Mouse (Mus musculus): ENCODE measurements around the gene Drosha. TPM values are rescaled to one million over a fixed set of nuclear protein-coding genes. Genes with fewer than 3 reads are reported as not detected.
A peak's percentile ranks its signal among the peaks of the same experiment; 100 is the strongest.

The Drosha gene
- polyA plus RNA-seq, 1 experiment from 2014 or later: 53.6 TPM

DNA sequence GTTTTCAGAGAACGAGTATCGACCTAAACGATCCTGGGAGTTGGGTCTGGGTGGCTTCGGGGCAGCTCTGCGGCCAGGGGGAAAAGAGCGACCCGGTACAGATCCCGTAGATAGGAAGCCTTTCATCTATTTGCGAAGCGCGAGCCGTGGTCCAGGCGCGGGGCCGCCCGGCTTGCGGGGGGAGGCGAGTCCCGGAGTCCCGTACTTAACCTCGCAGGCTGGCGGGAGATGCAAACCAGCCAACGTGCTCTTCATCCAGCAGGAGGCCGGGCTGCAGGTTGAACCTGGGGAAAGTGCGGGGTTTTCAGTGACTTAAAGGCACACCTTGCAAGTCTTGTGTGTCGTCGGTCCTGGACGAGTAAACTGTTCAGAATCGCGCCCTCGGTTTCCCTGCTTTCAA is 350 bp downstream of the Drosha start:
- H3K9me3 ChIP-seq (ENCODE audit: control insufficient read depth, low read length): no peaks in the 10 kb centered on the region
- peaks cover 49% of the 10 kb centered on the region for H3K36me3 ChIP-seq (replicated peaks; ENCODE audit: control insufficient read depth, insufficient read depth)
- ATAC-seq (ENCODE audit: low FRiP score): no peak; the same call in 1 of the 2 replicates
- peak overlapping the region; percentile 82 for H3K27ac ChIP-seq
- peak overlapping the region; percentile 84 for H3K4me3 ChIP-seq (replicated peaks; ENCODE audit: low read length)
- H3K4me1 ChIP-seq (replicated peaks; ENCODE audit: control insufficient read depth, insufficient read depth, low read length): peaks cover 23% of the 10 kb centered on the region
- H3K4me2 ChIP-seq (replicated peaks): peak overlapping the region; percentile 81
- no peaks in the 10 kb centered on the region for H3K27me3 ChIP-seq (ENCODE audit: control insufficient read depth, insufficient read depth, low read length)
- under 1% methylated on average over 31 of the region's 31 CpGs for WGBS
- peak overlapping the region; percentile 88 for H3K9ac ChIP-seq
- peak; percentile 52 for DNase-seq (ENCODE audit: low spot score)

DNA sequence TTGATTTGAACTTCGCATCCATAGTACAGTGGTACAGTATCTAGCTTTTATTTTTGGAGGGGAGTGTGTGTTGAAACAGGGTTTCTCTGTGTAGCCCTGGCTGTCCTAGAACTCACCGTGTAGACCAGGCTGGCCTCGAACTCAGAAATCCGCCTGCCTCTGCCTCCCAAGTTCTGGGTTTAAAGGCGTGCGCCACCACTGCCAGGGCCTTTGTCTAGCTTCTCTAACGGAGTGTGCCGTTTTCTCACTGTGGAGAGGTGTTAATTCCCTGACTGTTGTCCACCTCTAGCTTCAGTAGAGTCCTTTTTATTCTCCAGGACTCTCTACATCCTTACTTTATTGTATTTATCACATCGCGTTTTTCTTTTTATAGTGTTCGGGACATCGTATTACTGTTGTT is 793 bp downstream of the Drosha start:
- peak overlapping the region; percentile 84 for H3K4me3 ChIP-seq (replicated peaks; ENCODE audit: low read length)
- 57% methylated on average over 12 of the region's 12 CpGs for WGBS
- no peaks in the 10 kb centered on the region for H3K27me3 ChIP-seq (ENCODE audit: control insufficient read depth, insufficient read depth, low read length)
- peak overlapping the region; percentile 81 for H3K4me2 ChIP-seq (replicated peaks)
- no peak for ATAC-seq (ENCODE audit: low FRiP score)
- no peak for DNase-seq (ENCODE audit: low spot score)
- peaks cover 49% of the 10 kb centered on the region for H3K36me3 ChIP-seq (replicated peaks; ENCODE audit: control insufficient read depth, insufficient read depth)
- peak overlapping the region; percentile 88 for H3K9ac ChIP-seq
- H3K4me1 ChIP-seq (replicated peaks; ENCODE audit: control insufficient read depth, insufficient read depth, low read length): peaks cover 23% of the 10 kb centered on the region
- H3K27ac ChIP-seq: peak overlapping the region; percentile 82
- H3K9me3 ChIP-seq (ENCODE audit: control insufficient read depth, low read length): no peaks in the 10 kb centered on the region

DNA sequence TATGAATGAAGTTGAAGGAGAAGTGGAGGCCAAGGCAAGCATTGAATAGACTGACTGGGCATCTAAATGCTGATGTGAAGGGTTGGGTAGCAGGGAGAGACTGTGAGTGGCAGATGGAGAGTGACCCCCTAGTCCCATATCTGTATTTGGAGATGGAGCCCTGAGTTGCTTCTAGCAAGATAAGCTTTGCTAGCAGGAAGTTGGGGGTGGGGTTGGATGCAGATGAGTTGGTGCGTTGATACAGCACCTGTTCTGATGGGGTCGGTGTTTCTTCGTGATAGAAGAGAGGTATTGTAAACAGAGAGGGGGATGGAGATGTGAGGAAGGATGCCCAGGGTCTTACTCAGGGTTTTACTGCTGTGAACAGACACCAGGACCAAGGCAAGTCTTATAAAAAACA is 5.3 kb downstream of the Drosha start:
- Histone ChIP-seq H3K9me3 (ENCODE audit: control insufficient read depth, low read length) (no peaks in the 10 kb centered on the region), H3K4me2 (replicated peaks) (no peak overlapping the region), H3K4me3 (replicated peaks; ENCODE audit: low read length) (no peak overlapping the region), H3K27ac (no peak overlapping the region), H3K36me3 (replicated peaks; ENCODE audit: control insufficient read depth, insufficient read depth) (peaks cover 60% of the 10 kb centered on the region), H3K9ac (no peak overlapping the region), H3K4me1 (replicated peaks; ENCODE audit: control insufficient read depth, insufficient read depth, low read length) (peaks cover 16% of the 10 kb centered on the region), H3K27me3 (ENCODE audit: control insufficient read depth, insufficient read depth, low read length) (no peaks in the 10 kb centered on the region)
- no peak for DNase-seq (ENCODE audit: low spot score)
- no peak for ATAC-seq (ENCODE audit: low FRiP score)
- 97% methylated on average over 3 of the region's 3 CpGs for WGBS

DNA sequence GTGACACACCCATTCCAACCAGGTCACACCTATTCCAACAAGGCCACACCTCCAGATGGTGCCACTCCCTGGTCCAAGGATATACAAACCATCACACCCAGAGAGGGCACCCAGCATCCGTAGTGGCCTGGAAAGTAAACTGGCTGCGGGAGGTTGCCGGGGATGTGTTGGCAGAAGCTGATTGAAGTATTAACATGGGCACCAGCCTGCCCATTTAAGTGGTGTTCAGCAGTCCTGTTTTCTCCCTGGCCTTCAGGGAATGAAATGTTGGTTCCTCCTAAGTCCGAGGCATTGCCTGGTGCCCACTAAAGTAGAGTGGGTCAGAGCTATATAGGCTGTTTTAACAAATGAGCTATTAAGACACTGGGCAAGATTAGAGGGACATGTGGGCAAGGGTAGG is 8.0 kb downstream of the Drosha start:
- Histone ChIP-seq H3K4me1 (replicated peaks; ENCODE audit: control insufficient read depth, insufficient read depth, low read length) (no peaks in the 10 kb centered on the region), H3K27ac (no peak overlapping the region), H3K9ac (no peak overlapping the region), H3K4me3 (replicated peaks; ENCODE audit: low read length) (no peak overlapping the region), H3K27me3 (ENCODE audit: control insufficient read depth, insufficient read depth, low read length) (no peaks in the 10 kb centered on the region), H3K36me3 (replicated peaks; ENCODE audit: control insufficient read depth, insufficient read depth) (peaks cover 78% of the 10 kb centered on the region), H3K4me2 (replicated peaks) (no peak overlapping the region), H3K9me3 (ENCODE audit: control insufficient read depth, low read length) (no peaks in the 10 kb centered on the region)
- ATAC-seq (ENCODE audit: low FRiP score) (no peak), DNase-seq (ENCODE audit: low spot score) (no peak)
- 96% methylated on average over 4 of the region's 4 CpGs for WGBS

DNA sequence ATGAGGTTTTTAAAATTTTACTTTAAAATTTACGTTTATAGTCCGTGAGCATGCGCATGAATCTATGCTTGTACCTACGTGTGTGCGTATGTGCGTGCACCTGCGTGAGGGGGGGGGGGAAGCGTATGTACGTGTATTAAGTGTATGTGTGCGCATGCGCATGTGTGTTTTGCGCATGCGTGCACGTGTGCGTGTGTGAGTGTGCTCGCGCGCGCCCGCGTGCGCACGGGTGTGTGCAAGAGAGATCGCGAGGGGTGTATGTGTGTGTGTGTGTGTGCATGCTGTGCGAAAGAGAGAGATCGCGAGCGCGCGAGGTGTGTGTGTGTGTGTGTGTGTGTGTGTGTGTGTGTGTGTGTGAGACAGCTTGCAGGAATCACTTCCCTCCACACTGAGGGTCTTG is 8.8 kb downstream of the Drosha start:
- Histone ChIP-seq H3K9me3 (ENCODE audit: control insufficient read depth, low read length) (no peaks in the 10 kb centered on the region), H3K9ac (no peak overlapping the region), H3K36me3 (replicated peaks; ENCODE audit: control insufficient read depth, insufficient read depth) (peaks cover 78% of the 10 kb centered on the region), H3K27me3 (ENCODE audit: control insufficient read depth, insufficient read depth, low read length) (no peaks in the 10 kb centered on the region), H3K4me3 (replicated peaks; ENCODE audit: low read length) (no peak overlapping the region), H3K4me1 (replicated peaks; ENCODE audit: control insufficient read depth, insufficient read depth, low read length) (no peaks in the 10 kb centered on the region), H3K4me2 (replicated peaks) (no peak overlapping the region), H3K27ac (no peak overlapping the region)
- 98% methylated on average over 31 of the region's 31 CpGs for WGBS
- ATAC-seq (ENCODE audit: low FRiP score): no peak
- DNase-seq (ENCODE audit: low spot score): no peak

DNA sequence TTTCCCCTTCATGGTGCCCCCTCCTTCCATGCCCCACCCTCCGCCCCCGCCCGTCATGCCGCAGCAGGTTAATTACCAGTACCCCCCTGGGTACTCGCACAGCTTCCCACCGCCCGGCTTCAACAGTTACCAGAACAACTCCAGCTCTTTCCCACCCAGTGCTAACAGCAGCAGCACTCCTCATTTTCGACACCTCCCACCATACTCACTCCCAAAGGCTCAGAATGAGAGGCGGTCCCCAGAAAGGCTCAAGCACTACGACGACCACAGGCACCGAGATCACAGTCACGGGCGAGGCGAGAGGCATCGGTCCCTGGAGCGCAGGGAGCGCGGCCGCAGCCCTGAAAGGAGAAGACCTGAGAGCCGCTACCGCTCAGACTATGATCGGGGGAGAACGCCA is 9.6 kb downstream of the Drosha start:
- ATAC-seq (ENCODE audit: low FRiP score) (no peak), DNase-seq (ENCODE audit: low spot score) (no peak)
- Histone ChIP-seq H3K9me3 (ENCODE audit: control insufficient read depth, low read length) (no peaks in the 10 kb centered on the region), H3K4me1 (replicated peaks; ENCODE audit: control insufficient read depth, insufficient read depth, low read length) (no peaks in the 10 kb centered on the region), H3K27ac (no peak overlapping the region), H3K9ac (no peak overlapping the region), H3K4me2 (replicated peaks) (no peak overlapping the region), H3K4me3 (replicated peaks; ENCODE audit: low read length) (no peak overlapping the region), H3K27me3 (ENCODE audit: control insufficient read depth, insufficient read depth, low read length) (no peaks in the 10 kb centered on the region), H3K36me3 (replicated peaks; ENCODE audit: control insufficient read depth, insufficient read depth) (peaks cover 76% of the 10 kb centered on the region)
- WGBS: 97% methylated on average over 24 of the region's 24 CpGs

DNA sequence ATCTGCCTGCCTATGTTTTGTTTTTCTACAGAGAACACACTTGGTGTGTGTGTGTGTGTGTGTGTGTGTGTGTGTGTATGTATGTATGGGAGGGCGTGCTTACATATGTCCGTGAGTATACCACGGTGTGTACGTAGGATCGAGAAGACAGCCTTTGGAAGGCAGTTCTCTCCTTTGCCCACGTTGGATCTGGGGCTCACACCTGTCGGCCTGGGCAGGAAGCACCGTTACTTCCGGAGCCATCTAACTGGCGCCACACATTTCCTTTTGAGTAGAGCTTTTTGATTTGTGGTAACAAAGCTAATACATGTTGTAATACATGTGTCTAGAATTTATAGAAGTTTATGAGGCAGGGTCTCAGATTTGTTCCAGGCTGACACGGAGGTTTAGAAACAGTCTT is 16.1 kb downstream of the Drosha start:
- no peak overlapping the region for H3K9ac ChIP-seq
- DNase-seq (ENCODE audit: low spot score) (no peak), ATAC-seq (ENCODE audit: low FRiP score) (no peak)
- H3K9me3 ChIP-seq (ENCODE audit: control insufficient read depth, low read length): no peaks in the 10 kb centered on the region
- peaks cover 97% of the 10 kb centered on the region for H3K36me3 ChIP-seq (replicated peaks; ENCODE audit: control insufficient read depth, insufficient read depth)
- H3K27ac ChIP-seq: no peak overlapping the region
- H3K27me3 ChIP-seq (ENCODE audit: control insufficient read depth, insufficient read depth, low read length): no peaks in the 10 kb centered on the region
- WGBS: 95% methylated on average over 11 of the region's 11 CpGs
- H3K4me3 ChIP-seq (replicated peaks; ENCODE audit: low read length): no peak overlapping the region
- H3K4me2 ChIP-seq (replicated peaks): no peak overlapping the region
- no peaks in the 10 kb centered on the region for H3K4me1 ChIP-seq (replicated peaks; ENCODE audit: control insufficient read depth, insufficient read depth, low read length)

DNA sequence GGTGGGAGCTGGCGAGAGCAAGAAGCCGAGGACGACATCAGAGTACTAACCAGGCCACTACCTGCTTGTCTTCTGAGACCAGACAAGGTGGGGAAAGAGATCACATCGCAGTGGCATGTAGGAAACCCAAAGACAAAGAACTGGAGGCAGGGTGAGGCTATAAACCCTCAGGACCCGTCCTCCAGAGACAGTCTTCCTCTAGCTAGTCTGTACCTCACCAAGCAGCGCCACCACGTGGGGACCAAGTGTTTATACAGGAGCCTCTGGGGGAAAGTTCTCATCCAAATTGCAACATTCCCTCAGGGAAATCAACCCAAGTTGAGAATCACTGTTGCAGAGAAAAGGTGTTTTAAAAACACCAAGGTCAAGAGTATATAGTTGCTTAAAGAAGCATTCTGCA is 18.2 kb downstream of the Drosha start:
- no peak for ATAC-seq (ENCODE audit: low FRiP score)
- DNase-seq (ENCODE audit: low spot score): no peak
- WGBS: 79% methylated on average over 7 of the region's 7 CpGs

DNA sequence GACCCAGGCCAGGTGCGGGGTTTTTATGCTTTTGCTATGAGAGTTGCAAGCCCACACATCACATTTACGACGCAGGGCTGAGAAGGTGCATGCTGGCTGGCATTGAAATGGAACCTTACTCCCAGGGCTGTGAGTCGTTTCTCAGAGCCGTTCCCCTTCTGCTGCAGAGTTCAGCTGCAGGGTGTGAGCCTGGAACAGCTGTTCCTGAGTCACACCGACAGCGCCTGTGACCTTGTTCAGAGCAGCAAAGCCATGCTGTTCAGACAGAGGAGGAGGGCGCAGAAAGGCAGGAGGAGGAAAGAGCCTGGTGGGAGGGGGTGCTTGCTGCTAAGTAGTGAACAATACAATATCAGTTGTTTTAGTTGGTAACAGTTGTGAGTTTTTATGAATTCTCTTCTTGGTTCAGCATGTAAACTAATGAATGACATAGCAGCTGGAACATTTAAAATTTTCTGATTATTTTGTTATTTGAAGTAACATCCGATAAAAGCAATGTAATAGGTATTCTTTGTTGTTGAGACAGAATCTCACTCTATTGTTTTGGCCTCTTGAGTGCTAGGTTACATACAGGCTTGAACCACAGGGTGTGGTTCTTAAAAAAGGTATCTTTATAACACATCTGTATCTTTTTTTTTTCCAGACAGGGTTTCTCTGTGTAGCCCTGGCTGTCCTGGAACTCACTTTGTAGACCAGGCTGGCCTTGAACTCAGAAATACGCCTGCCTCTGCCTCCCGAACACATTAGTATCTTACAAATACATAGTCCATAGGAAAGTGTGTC is 23.8 kb downstream of the Drosha start:
- no peaks in the 10 kb centered on the region for H3K27me3 ChIP-seq (ENCODE audit: control insufficient read depth, insufficient read depth, low read length)
- DNase-seq (ENCODE audit: low spot score) (no peak), ATAC-seq (ENCODE audit: low FRiP score) (no peak)
- H3K4me2 ChIP-seq (replicated peaks): no peak overlapping the region
- H3K27ac ChIP-seq: no peak overlapping the region
- peaks cover 98% of the 10 kb centered on the region for H3K36me3 ChIP-seq (replicated peaks; ENCODE audit: control insufficient read depth, insufficient read depth)
- WGBS: 88% methylated on average over 11 of the region's 11 CpGs
- H3K9ac ChIP-seq: no peak overlapping the region
- H3K9me3 ChIP-seq (ENCODE audit: control insufficient read depth, low read length): no peaks in the 10 kb centered on the region
- H3K4me1 ChIP-seq (replicated peaks; ENCODE audit: control insufficient read depth, insufficient read depth, low read length): no peaks in the 10 kb centered on the region
- H3K4me3 ChIP-seq (replicated peaks; ENCODE audit: low read length): no peak overlapping the region

More for the DNA sequence above, 18.2 kb downstream of the Drosha start:
- Histone ChIP-seq H3K27ac (no peak overlapping the region), H3K4me1 (replicated peaks; ENCODE audit: control insufficient read depth, insufficient read depth, low read length) (no peaks in the 10 kb centered on the region), H3K4me2 (replicated peaks) (no peak overlapping the region), H3K9ac (no peak overlapping the region), H3K27me3 (ENCODE audit: control insufficient read depth, insufficient read depth, low read length) (no peaks in the 10 kb centered on the region), H3K36me3 (replicated peaks; ENCODE audit: control insufficient read depth, insufficient read depth) (peaks cover 97% of the 10 kb centered on the region), H3K4me3 (replicated peaks; ENCODE audit: low read length) (no peak overlapping the region), H3K9me3 (ENCODE audit: control insufficient read depth, low read length) (no peaks in the 10 kb centered on the region)

DNA sequence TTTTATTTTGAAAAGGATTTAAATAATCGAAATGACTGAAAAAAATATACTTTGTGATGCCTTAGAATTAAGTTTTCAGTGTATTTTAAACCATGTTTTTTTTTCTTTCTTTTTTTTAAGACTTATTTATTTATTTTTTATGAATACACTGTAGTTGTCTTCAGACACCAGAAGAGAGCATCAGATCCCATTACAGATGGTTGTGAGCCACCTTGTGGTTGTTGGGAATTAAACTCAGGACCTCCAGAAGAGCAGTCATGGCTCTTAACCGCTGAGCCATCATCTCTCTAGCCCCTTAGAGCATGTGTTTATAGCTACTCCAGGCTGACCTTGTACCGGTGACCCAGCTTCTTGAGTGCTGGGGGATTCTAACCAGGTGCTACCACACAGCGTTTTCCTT is 24.8 kb downstream of the Drosha start:
- DNase-seq (ENCODE audit: low spot score) (no peak), ATAC-seq (ENCODE audit: low FRiP score) (no peak)
- H3K27me3 ChIP-seq (ENCODE audit: control insufficient read depth, insufficient read depth, low read length): no peaks in the 10 kb centered on the region
- no peak overlapping the region for H3K4me3 ChIP-seq (replicated peaks; ENCODE audit: low read length)
- H3K9me3 ChIP-seq (ENCODE audit: control insufficient read depth, low read length): no peaks in the 10 kb centered on the region
- H3K9ac ChIP-seq: no peak overlapping the region
- no peak overlapping the region for H3K27ac ChIP-seq
- H3K4me2 ChIP-seq (replicated peaks): no peak overlapping the region
- H3K4me1 ChIP-seq (replicated peaks; ENCODE audit: control insufficient read depth, insufficient read depth, low read length): no peaks in the 10 kb centered on the region
- WGBS: 91% methylated on average over 4 of the region's 4 CpGs
- H3K36me3 ChIP-seq (replicated peaks; ENCODE audit: control insufficient read depth, insufficient read depth): peaks cover 98% of the 10 kb centered on the region

Measured in hindbrain, embryonic 14.5 days (tissue).